Mouse (Mus musculus) stomach, adult 2 months (tissue): Measurements from ENCODE around the gene Cfap206. TPM values are rescaled to one million over a fixed set of nuclear protein-coding genes. Genes with fewer than 3 reads are reported as not detected.

Experiments used
- polyA plus RNA-seq: library from polyadenylated mRNA; depleted of rRNA; stranded (reverse); fragments of >200 nt; gene quantifications from 2 replicates; pipeline ENCODE4 v1.2.3, GENCODE M21; 2012; rRNA removed

The Cfap206 gene
- polyA plus RNA-seq, result not detected in 2 replicates

DNA sequence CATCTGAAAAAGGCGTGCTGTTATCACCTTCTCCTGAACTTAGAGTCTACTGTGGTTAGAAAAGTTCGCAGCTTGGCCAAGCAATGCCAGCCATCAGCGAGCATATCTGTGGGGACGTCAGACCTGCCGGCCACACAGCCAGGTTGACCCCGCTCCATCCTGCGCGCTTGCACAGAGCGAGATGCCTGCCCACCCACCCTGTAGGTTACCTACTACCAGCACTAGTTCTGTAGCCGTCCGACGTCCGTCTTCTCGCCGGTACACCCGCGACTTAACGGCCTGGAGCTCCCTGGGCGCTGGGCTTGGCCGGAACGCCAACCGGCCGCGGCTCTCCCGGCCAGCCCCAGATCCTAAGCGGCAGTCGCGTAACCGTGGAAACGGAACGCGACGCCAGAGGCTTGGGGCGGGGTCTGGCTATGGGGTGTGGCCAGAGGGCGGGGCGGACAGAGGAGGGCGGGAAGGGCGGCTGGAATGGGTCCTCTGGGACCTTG, at the start of gene Cfap206:
Gene Cfap206 (minus strand): TSS at position 356 of the 491 bp plus-strand sequence.

DNA sequence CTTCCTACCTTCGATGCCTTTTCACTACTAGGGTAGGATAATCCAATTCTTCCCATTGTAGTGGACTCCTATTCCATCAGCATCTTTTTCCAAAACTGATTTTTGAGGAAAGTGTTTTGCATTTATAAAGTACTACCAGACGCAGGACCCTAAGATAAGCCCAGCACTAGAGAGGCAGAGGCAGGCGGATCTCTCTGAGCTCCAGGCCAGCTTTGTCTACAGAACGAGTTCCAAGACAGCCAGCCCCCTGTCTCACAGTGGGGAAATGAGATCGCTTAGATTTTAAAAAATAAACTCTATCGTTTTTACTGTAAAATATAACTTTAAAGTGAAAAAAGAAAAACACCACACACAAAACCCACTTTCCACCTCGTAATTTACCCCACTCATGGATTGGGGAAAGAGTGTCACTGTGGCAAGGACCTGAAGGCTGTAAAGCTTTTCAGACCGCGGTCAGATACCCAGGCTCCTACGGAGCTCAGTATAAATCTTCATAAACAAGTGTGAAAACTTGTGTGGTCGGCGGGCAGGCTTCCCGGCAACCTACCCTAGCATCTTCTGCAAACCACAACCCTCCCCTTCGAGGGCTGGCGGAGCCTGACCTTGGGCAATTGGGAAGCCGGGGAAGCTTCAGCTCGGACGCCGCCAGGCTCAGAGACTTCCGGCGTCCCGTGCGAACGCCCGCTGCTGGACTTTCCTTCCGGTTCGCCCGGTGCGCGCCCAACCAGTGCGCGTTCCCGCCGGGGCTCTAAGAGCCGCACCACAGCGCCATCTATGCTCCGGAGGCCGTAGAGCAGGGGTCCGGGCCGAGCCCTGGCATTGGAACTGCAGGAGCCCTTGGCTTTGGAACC, 47.9 kb upstream of the Cfap206 start, which contains the start of gene Smim8:
Gene Smim8 (minus strand): TSS at position 747 of the 851 bp plus-strand sequence.

DNA sequence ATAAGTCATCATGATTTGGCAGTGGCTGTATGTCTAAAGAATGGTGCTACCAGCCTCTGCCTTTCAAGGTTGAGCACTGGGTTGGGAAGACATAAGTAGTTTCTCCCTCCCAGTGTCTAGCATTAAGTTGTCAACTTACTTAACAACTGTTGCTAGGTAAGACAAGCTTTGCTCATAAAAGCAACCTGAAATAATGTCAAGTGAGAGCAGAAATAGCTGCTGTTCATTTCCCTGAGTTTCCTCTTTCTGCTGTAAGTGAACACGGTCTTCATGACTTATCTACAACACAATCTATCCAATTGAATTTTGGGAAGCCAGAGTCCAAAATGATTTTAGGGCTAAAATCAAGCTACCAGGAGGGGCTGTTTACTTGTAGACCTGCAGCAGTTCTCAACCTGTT, 26.2 kb upstream of the Cfap206 start, which contains the start of gene Gm136:
Gene Gm136 (minus strand): TSS at position 101 of the 400 bp plus-strand sequence.

DNA sequence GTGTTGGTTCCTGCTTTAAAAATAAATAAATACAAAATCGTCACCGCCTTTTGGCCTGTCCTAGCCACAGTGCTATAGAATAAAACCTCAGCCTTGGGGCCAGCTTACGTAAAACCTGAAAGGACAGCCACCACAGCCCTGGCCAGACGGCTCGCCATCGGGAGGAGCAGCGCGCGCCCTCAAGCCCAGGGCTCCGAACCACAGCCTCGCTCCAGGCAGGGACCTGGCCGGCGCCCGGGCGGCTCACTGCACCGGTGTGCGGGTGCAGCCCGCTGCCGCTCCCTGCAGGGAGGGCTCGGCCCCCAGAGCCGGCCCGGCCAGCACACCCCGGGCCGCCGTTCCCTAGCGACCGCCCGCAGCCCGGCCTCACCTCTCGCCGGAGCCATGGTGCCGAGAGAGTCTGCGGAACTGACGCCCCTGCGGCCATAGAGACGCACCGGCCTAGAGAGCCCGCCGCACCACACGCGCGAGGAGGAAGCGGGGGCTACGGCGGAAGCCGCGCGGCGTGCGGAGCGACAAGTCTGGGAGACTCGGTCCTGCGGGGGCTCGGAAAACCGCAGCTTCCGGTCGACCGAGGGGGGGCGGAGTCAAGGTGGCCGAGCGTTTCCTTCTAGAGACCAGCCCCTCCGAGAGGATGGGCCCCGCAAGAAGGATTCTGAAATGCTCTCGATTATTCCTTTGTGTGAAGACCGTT, 43.0 kb downstream of the Cfap206 start, which contains the start of gene Slc35a1:
Gene Slc35a1 (minus strand): TSS at position 565 of the 694 bp plus-strand sequence.

Other genes with a start within 250 kb of the Cfap206 start
- gene Akirin2, start 179.3 kb downstream of the Cfap206 start, polyA plus RNA-seq, result 9.4 and 15.9 TPM in 2 replicates
- gene Orc3, start 115.3 kb downstream of the Cfap206 start, polyA plus RNA-seq, result 1.1 and 1.6 TPM in 2 replicates
- gene Rars2, start 115.2 kb downstream of the Cfap206 start, polyA plus RNA-seq, result 2.5 and 2.8 TPM in 2 replicates
- gene Slc35a1, start 42.8 kb downstream of the Cfap206 start, polyA plus RNA-seq, result 5.9 and 6.0 TPM in 2 replicates
- gene Gm136, start 26.1 kb upstream of the Cfap206 start, polyA plus RNA-seq, result not detected in 2 replicates
- 0.17 and 0.19 TPM in 2 replicates for gene Smim8, start 48.2 kb upstream of the Cfap206 start, polyA plus RNA-seq
- 0.12 and 0.28 TPM in 2 replicates for gene Zfp292, start 152.8 kb upstream of the Cfap206 start, polyA plus RNA-seq
- gene Cga, start 163.6 kb upstream of the Cfap206 start, polyA plus RNA-seq, result 0.39 TPM in 1 of 2 replicates, not detected in the other